Mouse (Mus musculus) heart, adult 9 months (tissue): ENCODE measurements around the gene Actr8.
A peak's percentile ranks its signal among the peaks of the same experiment; 100 is the strongest.

Experiments
- DNase-seq, 2 experiments: peaks; one replicate each; pipeline ENCODE4 v3.0.0; 2022; ENCODE audit warnings: low spot score in 2 of 2

The Actr8 gene

GRCm38 (mm10) chr14:30039413-30039812, 61.3 kb downstream of the Actr8 start:
- no peak for DNase-seq

- no peak for DNase-seq
Measured at GRCm38 (mm10) chr14:30041836-30042235, 63.7 kb downstream of the Actr8 start.

- DNase-seq, result peak; percentile 18 to 21
Measured at GRCm38 (mm10) chr14:30043356-30043940, 65.3 kb downstream of the Actr8 start.

DNA sequence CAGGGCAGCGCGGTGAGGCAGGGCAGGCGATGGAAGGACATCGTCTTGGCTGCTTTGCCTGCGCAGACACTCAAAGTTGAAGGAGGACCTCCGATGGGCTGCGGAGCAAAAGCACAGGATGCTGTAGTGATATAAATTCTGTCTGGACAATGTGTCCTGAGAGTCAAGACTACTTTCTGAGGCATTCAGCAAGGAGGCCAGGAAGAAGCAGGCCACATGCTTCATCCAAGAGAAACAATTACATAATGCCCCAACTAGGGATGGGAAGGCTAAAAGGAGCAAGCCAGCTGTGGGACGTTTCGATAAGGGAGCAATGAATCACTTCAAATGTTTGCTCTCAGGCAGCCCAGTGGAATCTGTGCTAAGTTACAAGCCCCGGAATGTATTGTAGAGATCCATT, 67.1 kb downstream of the Actr8 start:
- peak; percentile 70 to 82 for DNase-seq

- DNase-seq, result peak in 1 of 2 experiments; percentile 19
Measured at GRCm38 (mm10) chr14:30045704-30046220, 67.6 kb downstream of the Actr8 start.

DNA sequence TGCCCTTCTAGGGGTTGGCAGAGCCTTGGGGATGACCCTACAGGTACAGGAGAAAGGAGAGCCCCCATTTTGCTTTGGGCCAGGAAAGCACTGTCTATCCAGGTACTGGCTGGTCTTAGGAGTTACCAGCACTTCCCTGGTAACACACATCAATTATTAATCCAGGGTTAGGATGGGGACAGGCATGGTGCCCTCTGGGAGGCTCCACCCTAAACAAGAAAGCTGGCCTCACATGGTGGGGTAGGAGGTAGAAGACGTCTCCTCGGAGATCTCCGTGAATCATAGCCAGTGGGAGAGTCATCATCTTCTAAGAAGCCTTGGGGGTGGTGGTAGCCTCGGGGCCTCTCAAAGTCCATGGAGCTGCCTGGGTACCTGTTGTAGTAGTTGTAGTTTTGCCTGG, 68.8 kb downstream of the Actr8 start:
- no peak for DNase-seq

- DNase-seq, result no peak
Measured at GRCm38 (mm10) chr14:30048049-30048448, 69.9 kb downstream of the Actr8 start.

GRCm38 (mm10) chr14:30050280-30050679, 72.1 kb downstream of the Actr8 start:
- DNase-seq, result no peak

- DNase-seq, result no peak
Measured at GRCm38 (mm10) chr14:30054922-30055321, 76.8 kb downstream of the Actr8 start.
